Mouse (Mus musculus): Measurements from ENCODE around the gene Agps. TPM values are rescaled to one million over a fixed set of nuclear protein-coding genes. Genes with fewer than 3 reads are reported as not detected.
A peak's percentile ranks its signal among the peaks of the same experiment; 100 is the strongest.
"Not testable (repeated sequence)": the region's sequence is repeated elsewhere in the genome, so short reads cannot be mapped to it uniquely, and the experiment has no call there.

The Agps gene
- polyA plus RNA-seq, 1 experiment from 2014 or later, result 32.5 TPM

DNA sequence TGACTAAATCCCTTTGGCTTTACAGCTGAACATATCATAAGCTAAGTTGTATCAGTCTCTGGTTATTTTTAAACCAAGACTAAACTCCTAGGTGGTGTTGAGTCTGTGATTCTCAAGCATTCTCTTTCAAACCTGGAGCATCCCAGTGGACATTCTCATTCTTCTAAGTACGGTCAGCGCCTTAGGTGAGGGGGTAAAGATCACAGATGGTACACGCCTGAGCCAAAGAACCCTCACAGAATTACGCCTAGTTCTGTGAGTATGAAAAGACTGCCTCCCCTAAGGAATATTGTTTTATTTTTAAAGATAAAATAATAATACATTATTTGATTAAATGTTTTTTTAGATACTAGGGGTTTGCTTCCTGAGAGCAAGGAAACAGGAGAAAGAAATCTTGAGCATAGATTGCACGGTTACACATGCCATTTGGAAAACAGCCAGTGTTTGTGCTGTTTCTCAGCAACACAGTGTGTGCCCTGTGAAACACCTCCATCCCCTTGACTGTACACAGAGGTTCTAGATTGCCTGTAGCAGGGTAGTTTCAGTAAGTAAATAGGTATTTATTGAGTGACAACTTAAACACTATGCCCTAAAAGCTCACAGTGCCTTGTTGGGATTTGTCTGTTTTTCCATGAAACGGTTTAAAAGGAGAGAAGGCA, 97.9 kb downstream of the Agps start:
- no peaks in the 10 kb centered on the region for H3K4me1 ChIP-seq (ENCODE audit: control insufficient read depth, insufficient read depth, low read length)
- no peak overlapping the region for H3K27ac ChIP-seq (replicated peaks; ENCODE audit: low read depth, low read length)
- DNase-seq (ENCODE audit: low spot score) (peak; percentile 10), ATAC-seq (ENCODE audit: low read depth) (no peak)
- no peak overlapping the region; the same call in 1 of the 2 replicates for H3K9ac ChIP-seq (ENCODE audit: low read depth, low read length)
- H3K4me3 ChIP-seq (ENCODE audit: low read depth, low read length), result no peak overlapping the region
- no peaks in the 10 kb centered on the region for H3K9me3 ChIP-seq (ENCODE audit: control insufficient read depth, low read length)
- peaks cover 19% of the 10 kb centered on the region for H3K36me3 ChIP-seq (ENCODE audit: control insufficient read depth, insufficient read depth, low read length)
- no peak overlapping the region for H3K4me2 ChIP-seq (ENCODE audit: low read depth, low read length)
- H3K27me3 ChIP-seq (replicated peaks; ENCODE audit: control insufficient read depth, insufficient read depth, low read length), result no peaks in the 10 kb centered on the region
- 85% methylated on average over 6 of the region's 6 CpGs for WGBS

DNA sequence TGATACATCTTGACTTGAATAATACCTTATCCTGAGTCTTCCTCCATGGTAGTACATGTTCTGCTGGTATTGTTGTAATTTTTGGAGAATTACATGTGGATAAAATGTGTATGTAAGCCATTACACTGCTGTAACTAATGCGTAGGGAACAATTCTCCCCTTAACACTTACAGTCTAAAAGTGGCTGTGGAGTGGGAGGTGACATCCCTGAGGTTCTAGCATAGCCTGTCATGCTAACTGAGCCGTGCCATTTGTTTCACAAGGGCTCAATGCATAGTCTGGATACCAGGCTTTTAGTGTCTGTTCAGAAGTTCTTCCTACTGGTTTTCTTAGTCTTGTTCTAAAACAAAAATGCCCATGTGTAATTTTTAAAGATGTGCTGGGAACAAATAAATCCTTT, 99.0 kb downstream of the Agps start:
- H3K4me3 ChIP-seq (ENCODE audit: low read depth, low read length), result no peak overlapping the region
- no peak overlapping the region for H3K4me2 ChIP-seq (ENCODE audit: low read depth, low read length)
- ATAC-seq (ENCODE audit: low read depth) (no peak), DNase-seq (ENCODE audit: low spot score) (no peak)
- H3K9me3 ChIP-seq (ENCODE audit: control insufficient read depth, low read length), result no peaks in the 10 kb centered on the region
- no peaks in the 10 kb centered on the region for H3K27me3 ChIP-seq (replicated peaks; ENCODE audit: control insufficient read depth, insufficient read depth, low read length)
- H3K27ac ChIP-seq (replicated peaks; ENCODE audit: low read depth, low read length), result no peak overlapping the region
- no peak overlapping the region for H3K9ac ChIP-seq (ENCODE audit: low read depth, low read length)
- WGBS, result 83% methylated on average over 2 of the region's 2 CpGs
- H3K4me1 ChIP-seq (ENCODE audit: control insufficient read depth, insufficient read depth, low read length), result no peaks in the 10 kb centered on the region
- H3K36me3 ChIP-seq (ENCODE audit: control insufficient read depth, insufficient read depth, low read length), result peaks cover 19% of the 10 kb centered on the region

DNA sequence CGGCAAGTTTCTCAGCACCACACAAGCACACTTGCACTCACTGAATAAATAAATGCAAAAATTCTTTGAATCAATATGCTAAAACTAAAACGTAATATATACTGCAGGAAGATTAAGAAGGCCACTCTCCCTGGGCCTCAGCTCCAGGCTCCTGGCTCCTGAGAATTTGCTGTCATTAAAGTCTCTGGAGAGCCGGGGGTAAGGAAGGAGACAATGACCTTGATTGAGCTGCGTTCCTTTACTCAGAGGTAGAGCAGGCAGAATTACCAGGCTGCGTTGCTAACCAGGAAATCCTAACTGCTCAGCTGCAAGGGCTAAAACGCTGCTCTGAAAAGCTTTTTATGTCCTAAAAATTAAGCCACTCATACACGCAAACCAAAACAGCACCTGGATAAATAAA, 101.6 kb downstream of the Agps start:
- ATAC-seq (ENCODE audit: low read depth), result no peak; the same call in 1 of the 2 replicates
- no peak overlapping the region for H3K9ac ChIP-seq (ENCODE audit: low read depth, low read length)
- no peaks in the 10 kb centered on the region for H3K27me3 ChIP-seq (replicated peaks; ENCODE audit: control insufficient read depth, insufficient read depth, low read length)
- peak; percentile 51 for DNase-seq (ENCODE audit: low spot score)
- 21% methylated on average over 7 of the region's 7 CpGs for WGBS
- H3K36me3 ChIP-seq (ENCODE audit: control insufficient read depth, insufficient read depth, low read length), result peaks cover 3% of the 10 kb centered on the region
- no peaks in the 10 kb centered on the region for H3K9me3 ChIP-seq (ENCODE audit: control insufficient read depth, low read length)
- no peak overlapping the region for H3K4me2 ChIP-seq (ENCODE audit: low read depth, low read length)
- H3K4me1 ChIP-seq (ENCODE audit: control insufficient read depth, insufficient read depth, low read length), result no peaks in the 10 kb centered on the region
- peak overlapping the region; percentile 61; the same call in 1 of the 2 replicates for H3K27ac ChIP-seq (replicated peaks; ENCODE audit: low read depth, low read length)
- H3K4me3 ChIP-seq (ENCODE audit: low read depth, low read length), result no peak overlapping the region

- H3K27me3 ChIP-seq (replicated peaks; ENCODE audit: control insufficient read depth, insufficient read depth, low read length), result not testable (repeated sequence)
- 95% methylated on average over 2 of the region's 2 CpGs for WGBS
These were observed 104.7 kb downstream of the Agps start for GRCm38 (mm10) chr2:75936685-75937084.

DNA sequence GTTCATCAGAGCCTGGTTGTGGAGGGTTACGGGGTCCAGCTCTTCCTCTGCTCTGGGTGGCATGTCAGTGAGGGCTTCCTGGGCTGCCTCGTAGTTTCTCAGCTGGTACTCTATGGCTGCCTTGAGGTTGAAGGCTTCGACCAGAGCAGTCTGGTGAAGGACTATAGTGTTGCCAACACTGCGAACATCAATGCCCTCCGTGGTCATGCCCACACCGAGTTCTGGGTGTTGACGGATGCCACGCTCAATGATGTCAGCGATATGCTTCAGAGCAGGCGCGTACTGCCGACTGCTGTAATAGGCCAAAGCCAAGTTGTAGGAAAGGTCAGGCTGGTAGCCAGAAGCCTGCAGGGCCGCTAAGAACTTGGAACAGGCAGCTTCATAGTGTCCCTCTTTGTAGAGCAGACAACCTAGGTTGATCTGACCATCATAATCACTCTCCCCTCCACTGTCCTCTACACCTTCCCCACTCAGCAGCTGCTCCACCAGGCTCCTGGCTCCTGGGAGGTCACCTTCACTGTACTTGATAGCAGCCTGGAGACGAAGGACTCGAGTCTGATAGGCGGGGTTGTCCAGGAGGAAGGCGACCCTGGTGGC, 105.6 kb downstream of the Agps start:
- Histone ChIP-seq H3K9ac (ENCODE audit: low read depth, low read length) (peak overlapping the region; percentile 70), H3K4me2 (ENCODE audit: low read depth, low read length) (peak overlapping the region; percentile 73), H3K4me3 (ENCODE audit: low read depth, low read length) (peak overlapping the region; percentile 58)
- not testable (repeated sequence) for H3K27ac ChIP-seq (replicated peaks; ENCODE audit: low read depth, low read length); DNase-seq (ENCODE audit: low spot score); H3K36me3 ChIP-seq (ENCODE audit: control insufficient read depth, insufficient read depth, low read length); H3K9me3 ChIP-seq (ENCODE audit: control insufficient read depth, low read length); H3K4me1 ChIP-seq (ENCODE audit: control insufficient read depth, insufficient read depth, low read length); H3K27me3 ChIP-seq (replicated peaks; ENCODE audit: control insufficient read depth, insufficient read depth, low read length)
- WGBS, result 64% methylated on average over 9 of the region's 17 CpGs
- ATAC-seq (ENCODE audit: low read depth), result peak; percentile 17; the same call in 1 of the 2 replicates

More at GRCm38 (mm10) chr2:75936685-75937084, 104.7 kb downstream of the Agps start:
- H3K4me1 ChIP-seq (ENCODE audit: control insufficient read depth, insufficient read depth, low read length); H3K4me3 ChIP-seq (ENCODE audit: low read depth, low read length); H3K9ac ChIP-seq (ENCODE audit: low read depth, low read length); H3K9me3 ChIP-seq (ENCODE audit: control insufficient read depth, low read length); ATAC-seq (ENCODE audit: low read depth); H3K4me2 ChIP-seq (ENCODE audit: low read depth, low read length); DNase-seq (ENCODE audit: low spot score); H3K36me3 ChIP-seq (ENCODE audit: control insufficient read depth, insufficient read depth, low read length); H3K27ac ChIP-seq (replicated peaks; ENCODE audit: low read depth, low read length): not testable (repeated sequence)

DNA sequence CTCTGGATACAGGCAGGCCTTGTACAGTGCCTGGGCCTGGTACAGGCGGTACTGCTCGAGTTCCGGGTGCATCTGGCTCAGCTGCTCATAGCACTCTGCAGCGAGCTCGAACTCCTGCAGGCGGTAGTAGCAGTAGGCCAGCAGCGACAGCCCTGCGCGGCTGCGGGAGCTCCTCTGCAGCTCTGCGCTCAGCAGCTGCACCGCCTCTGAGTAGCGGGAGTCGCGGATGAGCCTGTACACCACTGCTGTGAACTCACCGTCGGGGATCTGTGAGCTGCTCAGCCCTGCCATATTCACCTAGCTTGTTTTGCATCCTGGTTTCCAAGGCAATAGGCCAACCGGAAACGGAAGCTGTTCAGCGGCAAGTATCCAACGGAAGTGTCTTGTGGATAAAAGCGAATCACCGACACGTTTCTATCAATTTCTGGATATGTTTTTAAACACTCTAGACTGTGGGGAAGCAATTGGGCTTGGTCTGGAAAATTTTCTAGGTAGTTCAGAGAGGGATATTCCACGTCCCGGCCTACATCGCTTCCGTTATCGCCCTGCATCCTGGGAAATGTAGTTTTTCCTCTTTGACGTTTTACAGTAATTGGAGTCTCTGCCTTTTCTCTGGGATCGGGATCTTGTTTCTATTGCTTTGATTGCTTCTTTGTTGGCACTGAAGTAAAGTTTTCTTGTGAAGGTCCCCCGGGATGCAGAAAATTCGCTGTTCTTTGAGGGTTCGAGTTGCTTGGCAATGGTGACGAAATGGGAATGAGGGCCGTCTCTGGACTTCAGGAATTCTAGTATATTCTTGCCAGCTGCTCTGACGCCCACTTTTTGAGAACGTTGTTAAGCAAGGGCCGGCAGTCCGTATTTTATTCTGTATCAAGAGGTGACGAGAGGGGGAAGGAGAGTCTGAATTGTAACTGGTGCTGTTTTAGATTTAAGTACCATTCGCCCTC, 106.4 kb downstream of the Agps start, which contains the start of gene Ttc30b:
Gene Ttc30b, minus strand, starts transcription at position 469 of the 947 bp plus-strand sequence.
- peak; percentile 92 for ATAC-seq (ENCODE audit: low read depth)
- WGBS, result 3% methylated on average over 30 of the region's 42 CpGs

DNA sequence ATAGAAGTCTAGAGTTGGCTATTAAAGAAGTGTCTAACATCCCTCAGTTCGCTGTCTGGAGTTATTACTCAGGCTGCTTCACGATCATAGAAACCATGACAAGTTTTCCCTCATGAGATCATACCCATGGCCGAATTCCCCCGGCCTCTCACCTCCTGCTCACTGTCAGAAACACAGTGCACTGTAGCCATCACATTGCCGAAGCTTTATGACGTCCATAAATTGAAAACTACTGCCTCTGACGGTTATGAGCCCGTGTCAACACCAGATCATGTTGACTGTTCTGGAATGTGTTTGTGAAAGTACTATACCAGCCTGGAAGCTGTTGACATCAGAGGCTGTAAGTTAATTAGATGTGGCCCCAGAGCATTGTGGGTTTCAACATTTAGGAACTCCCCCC, 118.7 kb downstream of the Agps start:
- H3K9ac ChIP-seq (ENCODE audit: low read depth, low read length), result no peak overlapping the region
- H3K27me3 ChIP-seq (replicated peaks; ENCODE audit: control insufficient read depth, insufficient read depth, low read length), result no peaks in the 10 kb centered on the region
- no peak for DNase-seq (ENCODE audit: low spot score)
- H3K4me1 ChIP-seq (ENCODE audit: control insufficient read depth, insufficient read depth, low read length), result no peaks in the 10 kb centered on the region
- H3K4me2 ChIP-seq (ENCODE audit: low read depth, low read length), result no peak overlapping the region
- no peaks in the 10 kb centered on the region for H3K36me3 ChIP-seq (ENCODE audit: control insufficient read depth, insufficient read depth, low read length)
- no peak overlapping the region for H3K27ac ChIP-seq (replicated peaks; ENCODE audit: low read depth, low read length)
- H3K4me3 ChIP-seq (ENCODE audit: low read depth, low read length), result no peak overlapping the region
- WGBS, result 78% methylated on average over 8 of the region's 8 CpGs
- H3K9me3 ChIP-seq (ENCODE audit: control insufficient read depth, low read length), result no peaks in the 10 kb centered on the region
- no peak for ATAC-seq (ENCODE audit: low read depth)

More for the DNA sequence above, 106.4 kb downstream of the Agps start, which contains the start of gene Ttc30b:
- no peaks in the 10 kb centered on the region for H3K9me3 ChIP-seq (ENCODE audit: control insufficient read depth, low read length)
- 0 out of 2 replicates have a peak, but pooled peaks cover 3% of the 10 kb centered on the region for H3K27me3 ChIP-seq (replicated peaks; ENCODE audit: control insufficient read depth, insufficient read depth, low read length)
- peak within 1 kb of the TSS; percentile 58 for H3K4me3 ChIP-seq (ENCODE audit: low read depth, low read length)
- peak within 1 kb of the TSS; percentile 93 for H3K27ac ChIP-seq (replicated peaks; ENCODE audit: low read depth, low read length)
- peak within 1 kb of the TSS; percentile 70 for H3K9ac ChIP-seq (ENCODE audit: low read depth, low read length)
- H3K4me2 ChIP-seq (ENCODE audit: low read depth, low read length), result peak within 1 kb of the TSS; percentile 73
- no peaks in the 10 kb centered on the region for H3K36me3 ChIP-seq (ENCODE audit: control insufficient read depth, insufficient read depth, low read length)
- peak; percentile 92 for DNase-seq (ENCODE audit: low spot score)
- H3K4me1 ChIP-seq (ENCODE audit: control insufficient read depth, insufficient read depth, low read length), result no peaks in the 10 kb centered on the region

- Histone ChIP-seq H3K4me2 (ENCODE audit: low read depth, low read length) (no peak overlapping the region), H3K27ac (replicated peaks; ENCODE audit: low read depth, low read length) (no peak overlapping the region), H3K4me1 (ENCODE audit: control insufficient read depth, insufficient read depth, low read length) (no peaks in the 10 kb centered on the region), H3K27me3 (replicated peaks; ENCODE audit: control insufficient read depth, insufficient read depth, low read length) (no peaks in the 10 kb centered on the region), H3K36me3 (ENCODE audit: control insufficient read depth, insufficient read depth, low read length) (no peaks in the 10 kb centered on the region), H3K9me3 (ENCODE audit: control insufficient read depth, low read length) (no peaks in the 10 kb centered on the region), H3K4me3 (ENCODE audit: low read depth, low read length) (no peak overlapping the region), H3K9ac (ENCODE audit: low read depth, low read length) (no peak overlapping the region)
- no peak for ATAC-seq (ENCODE audit: low read depth)
- DNase-seq (ENCODE audit: low spot score), result no peak
- WGBS, result 84% methylated on average over 5 of the region's 5 CpGs
These were observed 121.3 kb downstream of the Agps start for GRCm38 (mm10) chr2:75953320-75953719.

Measured in embryonic facial prominence, embryonic 14.5 days (tissue).